In genomic region chr13:56600216-56600890, GRCm38 (mm10) we compare ENCODE assay signal across 8 mouse cellular contexts. TPM values are rescaled to one million over a fixed set of nuclear protein-coding genes. Genes with fewer than 3 reads are reported as not detected.
DNase-seq lines count a peak whose midpoint lies in the region; ATAC-seq lines count a peak whose summit lies in the region.

No protein-coding gene starts in this region.

- H3K9me3 ChIP-seq in liver, embryonic 11.5 days (ENCODE audit: control insufficient read depth, low read length), result no peaks in the 10 kb centered on the region
- H3K9me3 ChIP-seq in embryonic facial prominence, embryonic 11.5 days (replicated peaks; ENCODE audit: control insufficient read depth, low read length), result no peaks in the 10 kb centered on the region
- no peaks in the 10 kb centered on the region for H3K9me3 ChIP-seq in heart, embryonic 16.5 days (replicated peaks; ENCODE audit: control insufficient read depth, low read length)
- H3K9me3 ChIP-seq in limb, embryonic 15.5 days, result no peaks in the 10 kb centered on the region

- no peak overlapping the region for H3K9ac ChIP-seq in liver, embryonic 11.5 days (ENCODE audit: low read depth, low read length)
- no peak overlapping the region for H3K9ac ChIP-seq in embryonic facial prominence, embryonic 11.5 days (replicated peaks; ENCODE audit: low read length)
- peak overlapping the region; percentile 7; the same call in 1 of the 2 replicates for H3K9ac ChIP-seq in heart, embryonic 16.5 days (ENCODE audit: low read length)
- no peak overlapping the region for H3K9ac ChIP-seq in limb, embryonic 15.5 days

- H3K36me3 ChIP-seq in liver, embryonic 11.5 days (ENCODE audit: control insufficient read depth, insufficient read depth, low read length), result no peaks in the 10 kb centered on the region
- H3K36me3 ChIP-seq in embryonic facial prominence, embryonic 11.5 days (replicated peaks; ENCODE audit: control insufficient read depth, insufficient read depth, low read depth, low read length), result no peaks in the 10 kb centered on the region
- H3K36me3 ChIP-seq in heart, embryonic 16.5 days (ENCODE audit: control insufficient read depth, insufficient read depth), result no peaks in the 10 kb centered on the region
- no peaks in the 10 kb centered on the region for H3K36me3 ChIP-seq in limb, embryonic 15.5 days

- H3K27me3 ChIP-seq in liver, embryonic 11.5 days (replicated peaks; ENCODE audit: control insufficient read depth, insufficient read depth, low read length), result no peaks in the 10 kb centered on the region
- no peaks in the 10 kb centered on the region for H3K27me3 ChIP-seq in embryonic facial prominence, embryonic 11.5 days (ENCODE audit: control insufficient read depth, insufficient read depth, low read length)
- H3K27me3 ChIP-seq in heart, embryonic 16.5 days (ENCODE audit: control insufficient read depth, insufficient read depth, low read length), result no peaks in the 10 kb centered on the region; the same call in 1 of the 2 replicates
- no peaks in the 10 kb centered on the region for H3K27me3 ChIP-seq in limb, embryonic 15.5 days

- ATAC-seq in liver, embryonic 11.5 days (replicated peaks; ENCODE audit: low FRiP score), result no peak
- ATAC-seq in embryonic facial prominence, embryonic 11.5 days (replicated peaks; ENCODE audit: insufficient number of reproducible peaks, low FRiP score, low TSS enrichment, low read depth), result no peak; the same call in 1 of the 2 replicates
- ATAC-seq in heart, embryonic 16.5 days (replicated peaks; ENCODE audit: extremely low read depth, insufficient read depth, low FRiP score), result peak; percentile 75
- ATAC-seq in limb, embryonic 15.5 days (ENCODE audit: insufficient number of reproducible peaks, low FRiP score, low TSS enrichment, low read depth), result peak; percentile 23; the same call in 1 of the 2 replicates
- no peak for ATAC-seq in activated CD4-positive, CD25-positive, alpha-beta regulatory T cell, adult 4 months

- peak; percentile 19 for DNase-seq in liver
- no peak for DNase-seq in liver, embryonic 11.5 days (ENCODE audit: low spot score)
- DNase-seq in embryonic facial prominence, embryonic 11.5 days (ENCODE audit: low spot score), result peak; percentile 91
- no peak for DNase-seq in yolk sac, embryonic 10.5 days (ENCODE audit: low spot score)
- no peak for DNase-seq in thymus, postnatal 0 days (ENCODE audit: low spot score)

- no peak overlapping the region for H3K27ac ChIP-seq in liver, embryonic 11.5 days (ENCODE audit: low read depth, low read length)
- peak overlapping the region; percentile 70 for H3K27ac ChIP-seq in embryonic facial prominence, embryonic 11.5 days (replicated peaks; ENCODE audit: low read depth, low read length)
- peak overlapping the region; percentile 89 for H3K27ac ChIP-seq in heart, embryonic 16.5 days (ENCODE audit: low read length)
- H3K27ac ChIP-seq in limb, embryonic 15.5 days, result peak overlapping the region; percentile 83

- no peak overlapping the region for H3K4me3 ChIP-seq in liver, embryonic 11.5 days (ENCODE audit: low read depth, low read length)
- no peak overlapping the region for H3K4me3 ChIP-seq in embryonic facial prominence, embryonic 11.5 days (ENCODE audit: low read depth, low read length)
- no peak overlapping the region for H3K4me3 ChIP-seq in heart, embryonic 16.5 days (ENCODE audit: low read length)
- no peak overlapping the region for H3K4me3 ChIP-seq in limb, embryonic 15.5 days

- WGBS in liver, embryonic 11.5 days, result 66% methylated on average over 10 of the region's 10 CpGs
- 38% methylated on average over 10 of the region's 10 CpGs for WGBS in embryonic facial prominence, embryonic 11.5 days
- 33% methylated on average over 10 of the region's 10 CpGs for WGBS in heart, embryonic 16.5 days
- WGBS in limb, embryonic 15.5 days, result 24% methylated on average over 10 of the region's 10 CpGs

- no peak overlapping the region for H3K4me2 ChIP-seq in liver, embryonic 11.5 days
- peak overlapping the region; percentile 10; the same call in 1 of the 2 replicates for H3K4me2 ChIP-seq in embryonic facial prominence, embryonic 11.5 days (ENCODE audit: low read depth, low read length)
- H3K4me2 ChIP-seq in heart, embryonic 16.5 days (ENCODE audit: low read depth, low read length), result peak overlapping the region; percentile 14; the same call in 1 of the 2 replicates
- H3K4me2 ChIP-seq in limb, embryonic 15.5 days, result no peak overlapping the region

- no peaks in the 10 kb centered on the region for H3K4me1 ChIP-seq in liver, embryonic 11.5 days (replicated peaks; ENCODE audit: control insufficient read depth, insufficient read depth, low read length)
- peaks cover 8% of the 10 kb centered on the region for H3K4me1 ChIP-seq in embryonic facial prominence, embryonic 11.5 days (ENCODE audit: control insufficient read depth, insufficient read depth, low read length)
- H3K4me1 ChIP-seq in heart, embryonic 16.5 days (ENCODE audit: control insufficient read depth, insufficient read depth, low read length), result peaks cover 44% of the 10 kb centered on the region
- H3K4me1 ChIP-seq in limb, embryonic 15.5 days, result peaks cover 54% of the 10 kb centered on the region

RNA-seq across cellular contexts. Expression of gene Tgfbi, which starts 9.0 kb away (rescaled TPM):
- 27.6 and 28.2 TPM in 2 replicates for polyA plus RNA-seq in liver, embryonic 11.5 days (2014; fragmentation: Nextera tagmentation; extraction: Ambion mirVana)
- polyA plus RNA-seq in embryonic facial prominence, embryonic 11.5 days (2014; fragmentation: Nextera tagmentation; extraction: Ambion mirVana), result 85.8 and 93.6 TPM in 2 replicates
- 32.7 and 39.5 TPM in 2 replicates for polyA plus RNA-seq in heart, embryonic 16.5 days (2015; fragmentation: Nextera tagmentation; extraction: Ambion mirVana)
- polyA plus RNA-seq in limb, embryonic 15.5 days (2015; fragmentation: Nextera tagmentation; extraction: Ambion mirVana), result 105 and 121 TPM in 2 replicates
- under 1 TPM; 0.28 to 0.44 TPM for polyA plus RNA-seq in activated CD4-positive, CD25-positive, alpha-beta regulatory T cell, adult 4 months (2017; shearing (Covaris generic))
- polyA plus RNA-seq in thymus, postnatal 0 days (2015; fragmentation: Nextera tagmentation; extraction: Ambion mirVana), result 19.9 and 22.7 TPM in 2 replicates

RNA-seq across cellular contexts. Expression of gene Lect2, which starts 52.1 kb away (rescaled TPM):
- 31.8 and 34.4 TPM in 2 replicates for polyA plus RNA-seq in liver, embryonic 11.5 days (2014; fragmentation: Nextera tagmentation; extraction: Ambion mirVana)
- polyA plus RNA-seq in embryonic facial prominence, embryonic 11.5 days (2014; fragmentation: Nextera tagmentation; extraction: Ambion mirVana), result not detected in 2 replicates
- polyA plus RNA-seq in heart, embryonic 16.5 days (2015; fragmentation: Nextera tagmentation; extraction: Ambion mirVana), result not detected in 2 replicates
- polyA plus RNA-seq in limb, embryonic 15.5 days (2015; fragmentation: Nextera tagmentation; extraction: Ambion mirVana), result not detected in 2 replicates
- not detected for polyA plus RNA-seq in activated CD4-positive, CD25-positive, alpha-beta regulatory T cell, adult 4 months (2017; shearing (Covaris generic))
- not detected in 2 replicates for polyA plus RNA-seq in thymus, postnatal 0 days (2015; fragmentation: Nextera tagmentation; extraction: Ambion mirVana)

Comparison
In these comparisons a context has a peak if more than half of its experiments do, and no peak if none do; other contexts are left out.
1. DNase-seq: peak in liver (single experiment) and embryonic facial prominence, embryonic 11.5 days (single experiment); none in liver, embryonic 11.5 days (single experiment), yolk sac, embryonic 10.5 days (single experiment) and thymus, postnatal 0 days (single experiment).
2. ATAC-seq: peak in heart, embryonic 16.5 days (single experiment) and limb, embryonic 15.5 days (single experiment); none in liver, embryonic 11.5 days (single experiment), embryonic facial prominence, embryonic 11.5 days (single experiment) and activated CD4-positive, CD25-positive, alpha-beta regulatory T cell, adult 4 months (single experiment).
3. H3K4me2 ChIP-seq: peak in embryonic facial prominence, embryonic 11.5 days (single experiment) and heart, embryonic 16.5 days (single experiment); none in liver, embryonic 11.5 days (single experiment) and limb, embryonic 15.5 days (single experiment).
4. RNA of gene Tgfbi, which starts 9.0 kb away (polyA plus RNA-seq): 105 to 121 TPM in limb, embryonic 15.5 days, 85.8 to 93.6 TPM in embryonic facial prominence, embryonic 11.5 days, 32.7 to 39.5 TPM in heart, embryonic 16.5 days, 27.6 to 28.2 TPM in liver, embryonic 11.5 days and 19.9 to 22.7 TPM in thymus, postnatal 0 days; 0.28 to 0.44 TPM in activated CD4-positive, CD25-positive, alpha-beta regulatory T cell, adult 4 months; every median in the first group is over 10 times any median in the second.
5. RNA of gene Lect2, which starts 52.1 kb away (polyA plus RNA-seq): 31.8 to 34.4 TPM in liver, embryonic 11.5 days; not detected in heart, embryonic 16.5 days, not detected in embryonic facial prominence, embryonic 11.5 days, not detected in limb, embryonic 15.5 days, not detected in activated CD4-positive, CD25-positive, alpha-beta regulatory T cell, adult 4 months and not detected in thymus, postnatal 0 days; every median in the first group is over 10 times any median in the second.